Mouse (Mus musculus) erythroblast, embryonic 14.5 days (primary cell): ENCODE results near the gene Kcnk12.

Experiments
- GATA1 ChIP-seq: IDR thresholded peaks from 2 replicates; pipeline ENCODE4 v1.6.1; 2012; ENCODE audit warnings: low read length, inconsistent platforms, mixed read lengths
- TAL1 ChIP-seq: IDR thresholded peaks from 3 replicates; pipeline ENCODE4 v1.6.1; 2012; ENCODE audit warnings: low read length, inconsistent platforms, mixed read lengths

- TF ChIP-seq TAL1, result no peak
- no peak for TF ChIP-seq GATA1
These were observed 63.3 kb downstream of the Kcnk12 start for GRCm38 (mm10) chr17:87734471-87734870.
